Mouse (Mus musculus) neural tube, embryonic 12.5 days (tissue): ENCODE data around the gene Nfatc3. TPM values are rescaled to one million over a fixed set of nuclear protein-coding genes. Genes with fewer than 3 reads are reported as not detected.

Source experiments
- polyA plus RNA-seq: library from polyadenylated mRNA; unstranded; fragments of >200 nt; fragmentation: Nextera tagmentation; extraction: Ambion mirVana; gene quantifications from 2 replicates; pipeline ENCODE4 v1.2.1, GENCODE M21; 2016

Nfatc3 gene
- polyA plus RNA-seq, 1 experiment from 2014 or later, result 4.4 TPM

Other genes starting within 250 kb of the Nfatc3 start
- 14.6 and 15.2 TPM in 2 replicates for gene Ranbp10, start 231.5 kb upstream of the Nfatc3 start, polyA plus RNA-seq
- 0.24 and 0.27 TPM in 2 replicates for gene Tsnaxip1, start 231.1 kb upstream of the Nfatc3 start, polyA plus RNA-seq
- gene Cenpt, start 205.6 kb upstream of the Nfatc3 start, polyA plus RNA-seq, result 58.6 and 61.8 TPM in 2 replicates
- gene Thap11, start 203.7 kb upstream of the Nfatc3 start, polyA plus RNA-seq, result 73.0 and 77.7 TPM in 2 replicates
- gene Nutf2, start 198.3 kb upstream of the Nfatc3 start, polyA plus RNA-seq, result 238 and 249 TPM in 2 replicates
- gene Edc4, start 178.0 kb upstream of the Nfatc3 start, polyA plus RNA-seq, result 62.0 and 63.1 TPM in 2 replicates
- 0.73 TPM in 1 of 2 replicates, not detected in the other for gene Nrn1l, start 165.3 kb upstream of the Nfatc3 start, polyA plus RNA-seq
- gene Pskh1, start 158.4 kb upstream of the Nfatc3 start, polyA plus RNA-seq, result 20.0 and 20.8 TPM in 2 replicates
- 2.3 and 2.4 TPM in 2 replicates for gene Ctrl, start 125.0 kb upstream of the Nfatc3 start, polyA plus RNA-seq
- gene Psmb10, start 120.4 kb upstream of the Nfatc3 start, polyA plus RNA-seq, result 27.9 and 30.7 TPM in 2 replicates
- 0.85 and 0.98 TPM in 2 replicates for gene Lcat, start 115.5 kb upstream of the Nfatc3 start, polyA plus RNA-seq
- gene Slc12a4, start 92.7 kb upstream of the Nfatc3 start, polyA plus RNA-seq, result 11.8 and 13.9 TPM in 2 replicates
- not detected in 2 replicates for gene Dpep3, start 79.4 kb upstream of the Nfatc3 start, polyA plus RNA-seq
- 17.9 and 19.6 TPM in 2 replicates for gene Dus2, start 67.5 kb upstream of the Nfatc3 start, polyA plus RNA-seq
- not detected in 2 replicates for gene Dpep2nb, start 52.9 kb upstream of the Nfatc3 start, polyA plus RNA-seq
- 19.7 and 20.9 TPM in 2 replicates for gene Ddx28, start 47.0 kb upstream of the Nfatc3 start, polyA plus RNA-seq
- gene Esrp2, start 78.1 kb downstream of the Nfatc3 start, polyA plus RNA-seq, result 1.1 and 1.6 TPM in 2 replicates
- gene Pla2g15, start 91.6 kb downstream of the Nfatc3 start, polyA plus RNA-seq, result 17.6 and 18.4 TPM in 2 replicates
- gene Slc7a6, start 110.0 kb downstream of the Nfatc3 start, polyA plus RNA-seq, result 71.2 and 73.9 TPM in 2 replicates
- gene Slc7a6os, start 152.1 kb downstream of the Nfatc3 start, polyA plus RNA-seq, result 44.1 and 46.2 TPM in 2 replicates
- gene Prmt7, start 152.1 kb downstream of the Nfatc3 start, polyA plus RNA-seq, result 59.1 and 60.4 TPM in 2 replicates